Mouse (Mus musculus): ENCODE results near the gene Ell2. TPM values are rescaled to one million over a fixed set of nuclear protein-coding genes. Genes with fewer than 3 reads are reported as not detected.
"Not testable (repeated sequence)": the region's sequence is repeated elsewhere in the genome, so short reads cannot be mapped to it uniquely, and the experiment has no call there.

The Ell2 gene
- 10 to 100 TPM; 19.9 to 22.7 TPM for total RNA-seq (2021)
- long read RNA-seq, experiment 1, full-length matches to known transcripts: 5 of 18 reads
- long read RNA-seq, experiment 1, partial matches to known transcripts: 1 of 18 reads
- long read RNA-seq, experiment 1, other reads (novel, unspliced or antisense): 12 of 18 reads
- long read RNA-seq, experiment 2, full-length matches to known transcripts: 1 of 10 reads
- long read RNA-seq, experiment 2, partial matches to known transcripts: 0 of 10 reads
- long read RNA-seq, experiment 2, other reads (novel, unspliced or antisense): 9 of 10 reads

DNA sequence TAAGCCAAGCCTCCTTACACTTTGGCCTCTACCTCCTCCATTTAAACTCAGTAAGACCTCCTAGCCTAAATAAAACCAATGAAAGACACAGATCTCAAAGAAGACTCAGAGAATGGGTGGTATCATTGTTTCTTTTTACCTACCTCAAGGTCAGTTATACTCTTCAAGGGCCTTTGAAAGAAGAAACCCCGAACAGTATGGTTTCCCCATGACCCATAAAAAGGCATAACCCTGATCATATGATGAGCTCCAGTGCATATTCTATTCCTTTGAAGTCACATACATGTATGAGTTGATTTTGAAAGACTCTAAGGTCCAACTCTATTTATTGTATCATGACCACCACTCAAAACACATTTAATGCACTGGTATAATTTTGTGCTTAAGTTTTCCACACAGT is at the start of gene Ell2:
TSS of gene Ell2 (plus strand) at position 301 of the 400 bp plus-strand sequence.
- DNase-seq: no peak

DNA sequence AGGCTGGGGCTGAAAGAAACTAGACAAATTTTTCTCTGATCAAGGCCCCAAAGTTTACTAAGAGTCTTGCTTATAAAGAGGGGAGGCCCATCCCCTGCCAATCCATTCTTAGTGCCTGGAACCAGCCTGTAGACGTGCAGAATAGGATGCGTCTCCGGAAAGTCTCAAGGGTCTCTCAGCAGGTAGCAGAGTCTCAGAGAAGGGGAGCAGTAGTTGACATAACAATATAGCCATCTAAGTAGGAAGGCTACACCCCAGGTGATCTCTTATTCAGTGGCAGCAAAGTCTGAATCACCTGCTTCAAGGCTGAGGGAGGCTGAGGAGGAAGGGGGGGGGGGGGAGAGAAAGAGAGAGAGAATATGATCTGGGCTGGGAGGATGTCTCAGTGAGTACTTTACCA is 21.1 kb upstream of the Ell2 start:
- no peak for DNase-seq

DNA sequence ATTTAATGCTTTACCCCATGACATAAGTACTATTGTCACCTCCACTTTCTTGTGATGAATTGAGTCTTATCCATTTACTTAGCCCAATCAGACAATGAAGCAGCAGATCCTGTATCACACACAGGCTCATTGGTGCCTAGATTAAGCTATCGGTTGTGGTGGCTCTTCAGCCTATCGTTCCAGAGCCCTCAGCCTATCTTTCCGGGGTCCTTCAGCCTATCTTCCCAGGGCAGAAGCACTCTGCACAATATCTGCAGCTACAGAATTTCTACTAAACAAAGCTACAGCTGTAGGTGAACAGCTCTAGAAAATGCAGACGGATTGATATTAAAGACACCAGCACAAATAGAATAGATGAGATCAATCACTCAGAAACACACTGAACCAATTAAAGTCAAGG is 19.6 kb upstream of the Ell2 start:
- no peak for DNase-seq

DNA sequence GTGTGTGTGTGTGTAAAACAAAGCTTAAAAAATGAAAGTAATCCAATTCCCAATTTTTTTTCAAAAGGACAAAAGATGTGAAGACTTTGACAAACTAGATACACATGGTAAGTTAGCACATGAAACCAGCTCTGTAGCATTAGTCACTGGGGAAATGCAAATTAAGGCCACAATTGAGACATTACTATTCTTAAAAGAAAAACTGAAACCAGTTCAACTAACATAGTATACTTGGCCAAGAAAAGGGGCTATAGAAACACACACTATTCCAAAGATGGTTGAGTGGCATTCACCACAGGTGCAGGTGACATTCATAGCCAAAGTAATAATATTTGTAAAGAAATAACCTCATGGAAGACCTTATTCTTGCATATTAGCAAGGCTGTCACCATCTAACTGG is 14.9 kb upstream of the Ell2 start:
- DNase-seq: no peak

DNA sequence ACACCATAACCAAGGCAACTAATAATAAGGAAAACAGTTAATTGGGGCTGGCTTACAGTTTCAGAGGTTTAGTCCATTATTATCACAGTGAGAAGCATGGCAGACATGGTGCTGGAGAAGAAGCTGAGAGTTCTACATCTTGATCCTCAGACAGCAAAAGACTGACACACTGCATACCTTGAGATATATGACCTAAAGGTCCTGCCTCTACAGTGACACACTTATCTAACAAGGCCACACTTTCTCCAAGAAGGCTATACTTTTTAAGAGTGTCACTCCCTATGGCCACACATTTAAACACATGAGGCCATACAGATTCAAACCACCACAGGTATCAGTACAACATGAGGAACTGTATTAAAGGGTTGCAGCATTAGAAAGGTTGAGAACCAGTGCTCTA is 13.5 kb upstream of the Ell2 start:
- DNase-seq: no peak

DNA sequence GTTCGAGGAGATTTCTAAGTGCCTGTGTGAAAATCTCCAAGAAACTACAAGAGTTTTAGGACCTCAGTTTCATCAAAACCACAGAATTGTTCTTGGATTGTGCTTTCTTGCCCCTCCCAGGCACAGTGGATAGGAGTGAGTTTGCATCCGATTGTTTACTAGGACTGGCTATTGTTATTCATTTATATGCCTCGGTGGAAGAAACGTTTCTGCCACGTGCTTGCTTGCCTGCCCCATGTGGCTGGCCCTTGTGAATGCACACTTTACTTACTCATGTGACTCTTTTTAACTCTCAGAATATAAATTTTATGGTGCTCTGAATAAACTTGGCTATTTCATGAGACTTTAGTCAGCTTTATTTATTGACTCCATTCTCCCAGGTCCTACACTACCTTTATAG is 3.7 kb upstream of the Ell2 start:
- DNase-seq: no peak

DNA sequence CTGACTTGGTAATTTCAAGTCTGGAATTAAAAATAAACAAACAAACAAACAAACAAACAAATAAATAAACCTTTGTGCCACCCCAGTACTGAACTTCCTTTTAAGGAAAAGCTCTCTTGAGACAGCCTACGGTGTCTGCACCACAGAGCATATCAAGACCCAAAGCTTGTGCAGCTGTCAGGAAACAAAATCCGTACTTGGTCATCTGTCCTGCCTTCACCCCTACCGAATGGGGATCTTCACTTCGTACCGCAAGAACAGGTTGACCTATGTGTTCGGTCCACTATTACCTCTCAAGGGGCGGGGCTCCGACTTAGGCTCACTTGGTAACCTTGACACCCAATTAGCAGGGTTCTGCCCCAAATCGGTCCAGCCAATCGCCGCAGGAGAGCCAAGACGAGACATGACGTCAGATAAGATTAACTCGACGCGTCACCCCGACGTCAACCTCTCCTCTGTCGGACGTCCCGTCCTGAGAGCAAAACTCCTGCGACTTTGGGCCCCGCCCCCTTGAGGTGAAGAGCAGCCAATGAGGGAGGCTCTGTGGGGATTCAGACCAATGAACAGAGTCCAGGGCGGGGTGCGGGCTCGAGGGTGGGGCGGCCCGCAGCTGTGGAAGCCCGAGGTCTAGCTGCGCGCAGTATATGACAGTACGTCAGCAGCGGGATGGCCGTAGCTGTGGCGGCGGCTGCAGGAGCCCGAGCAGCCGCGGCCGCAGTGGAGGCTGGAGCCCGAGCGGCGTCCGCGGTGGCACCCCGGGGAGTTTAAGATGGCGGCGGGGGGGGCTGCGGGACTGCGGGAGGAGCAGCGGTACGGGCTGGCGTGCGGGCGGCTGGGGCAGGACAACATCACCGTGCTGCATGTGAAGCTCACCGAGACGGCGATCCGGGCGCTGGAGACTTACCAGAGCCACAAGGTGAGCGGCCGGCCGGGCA is 592 bp downstream of the Ell2 start:
- DNase-seq: peak; percentile 87

DNA sequence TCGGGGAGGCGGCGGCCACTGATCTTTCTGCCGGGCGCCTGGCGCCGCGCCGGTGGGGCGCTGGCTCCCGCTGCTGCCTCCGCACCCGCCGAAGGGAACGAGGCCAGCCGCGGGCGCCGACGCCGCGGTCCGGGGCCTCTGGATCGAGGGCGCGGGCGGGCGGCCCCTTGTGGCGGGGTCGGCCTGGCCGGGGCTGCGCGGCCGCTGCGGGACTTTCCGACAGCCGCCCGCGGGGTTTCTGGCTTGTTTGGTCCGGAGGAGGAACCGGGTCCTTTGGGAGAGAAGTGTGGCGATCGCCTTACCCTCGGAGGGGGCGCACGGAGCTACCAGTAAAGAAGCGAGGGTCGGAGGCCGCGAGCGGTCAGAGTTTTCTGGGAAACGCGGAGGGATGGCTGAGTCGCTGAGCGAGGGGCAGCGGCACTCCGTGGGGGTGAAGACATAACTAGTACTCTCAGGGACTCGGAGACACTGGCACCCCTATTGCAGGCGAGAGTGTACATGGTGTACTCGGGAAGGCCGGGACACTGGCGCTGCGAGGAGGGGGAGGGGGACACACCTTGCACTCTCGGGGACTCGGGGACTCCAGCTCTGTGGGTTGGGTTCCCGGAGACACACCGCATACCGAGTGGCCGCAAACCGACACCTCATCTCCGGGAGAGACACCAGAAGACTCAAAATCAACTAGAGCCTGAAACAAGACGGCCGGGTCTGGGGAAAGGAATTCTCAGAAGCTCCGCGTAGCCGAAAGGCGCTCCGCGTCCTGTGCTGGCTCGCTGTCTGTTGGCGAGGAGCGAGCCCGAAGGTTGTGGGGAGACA is 1.5 kb downstream of the Ell2 start:
- DNase-seq: peak; percentile 70

DNA sequence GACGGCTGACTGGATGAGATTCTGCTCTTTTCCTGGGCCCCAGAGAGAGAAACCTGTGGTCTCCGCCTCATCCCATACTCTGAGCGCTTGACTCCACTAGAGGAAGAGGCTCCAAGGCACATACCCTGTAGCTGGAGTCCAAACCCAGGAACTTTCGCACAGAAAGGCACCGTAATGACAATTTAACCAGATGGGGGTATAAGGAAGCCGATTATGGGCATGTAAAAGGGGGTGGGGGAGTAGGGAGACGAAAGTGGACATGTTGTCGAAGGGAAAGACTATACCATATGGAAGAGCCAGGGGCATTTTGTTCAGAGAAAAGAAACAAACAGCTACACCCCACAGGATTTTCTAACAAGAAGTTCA is 2.1 kb downstream of the Ell2 start:
- no peak for DNase-seq

DNA sequence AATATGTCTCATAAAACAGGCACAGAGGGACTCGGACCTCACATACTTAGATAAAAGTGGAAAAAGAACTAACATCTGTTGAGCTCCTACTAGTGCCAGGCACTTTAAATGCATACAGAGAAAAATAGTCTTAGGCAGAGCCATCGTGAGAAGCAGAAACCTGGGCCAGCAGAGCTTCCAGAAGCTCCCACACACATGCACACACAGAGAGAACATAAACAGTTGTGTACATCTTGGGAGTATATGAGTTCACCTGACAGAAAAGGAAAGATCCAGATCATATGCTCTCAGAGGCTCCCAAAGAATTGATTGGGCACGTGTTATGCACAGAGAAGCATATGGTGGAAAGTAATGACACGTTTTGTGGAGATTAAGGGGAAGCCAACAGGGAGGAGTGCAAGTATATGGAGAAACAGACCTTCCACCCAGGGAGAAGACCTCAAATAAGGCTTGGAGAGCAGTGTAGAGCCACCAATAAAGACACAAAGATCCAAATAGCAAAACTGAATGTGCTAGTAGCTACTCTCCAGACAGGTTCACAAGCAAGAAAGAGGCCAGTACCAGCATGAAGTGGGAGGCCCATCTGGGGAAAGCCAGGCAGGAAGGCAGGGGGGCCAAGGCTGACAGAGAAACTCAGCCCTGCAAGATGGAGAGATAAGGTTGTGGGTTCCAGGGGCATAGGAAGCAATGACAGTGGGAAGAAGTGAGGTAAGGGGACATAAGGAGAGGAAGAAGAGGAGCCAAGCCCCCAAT is 2.6 kb downstream of the Ell2 start:
- DNase-seq: no peak

DNA sequence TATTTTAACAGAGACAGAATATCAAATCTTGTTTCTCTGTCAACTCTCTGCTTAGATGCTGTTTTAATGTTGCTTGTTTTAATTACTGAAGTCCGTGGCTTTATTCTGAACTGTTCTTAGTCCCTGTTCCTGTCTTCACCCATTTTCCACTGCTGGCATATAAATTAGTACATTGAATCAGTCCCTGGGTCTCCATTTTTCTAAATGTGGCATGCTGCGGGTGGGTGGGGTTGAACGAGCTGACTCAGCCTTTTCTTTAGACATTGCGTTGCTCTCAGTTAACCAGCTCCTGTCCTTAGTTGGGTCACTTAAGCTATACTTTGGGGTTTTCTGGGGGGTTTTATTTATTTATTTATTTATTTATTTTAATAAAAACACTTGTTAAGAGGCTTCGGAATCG is 3.6 kb downstream of the Ell2 start:
- DNase-seq: no peak

DNA sequence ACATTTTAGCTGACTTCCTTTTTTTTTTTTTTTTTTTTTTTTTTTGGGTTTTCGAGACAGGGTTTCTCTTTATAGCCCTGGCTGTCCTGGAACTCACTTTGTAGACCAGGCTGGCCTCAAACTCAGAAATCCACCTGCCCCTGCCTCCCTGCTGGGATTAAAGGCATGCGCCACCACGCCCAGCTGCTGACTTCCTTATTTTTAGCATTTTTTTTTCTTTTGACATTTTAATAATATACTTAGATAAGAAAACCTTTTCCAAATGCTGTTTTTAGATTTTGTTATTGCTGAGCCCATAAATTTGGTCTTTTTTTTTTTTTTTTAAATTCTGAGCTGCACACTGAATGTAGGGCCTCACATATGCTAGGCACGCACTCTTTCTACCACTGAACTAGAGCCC is 5.0 kb downstream of the Ell2 start:
- not testable (repeated sequence) for DNase-seq

DNA sequence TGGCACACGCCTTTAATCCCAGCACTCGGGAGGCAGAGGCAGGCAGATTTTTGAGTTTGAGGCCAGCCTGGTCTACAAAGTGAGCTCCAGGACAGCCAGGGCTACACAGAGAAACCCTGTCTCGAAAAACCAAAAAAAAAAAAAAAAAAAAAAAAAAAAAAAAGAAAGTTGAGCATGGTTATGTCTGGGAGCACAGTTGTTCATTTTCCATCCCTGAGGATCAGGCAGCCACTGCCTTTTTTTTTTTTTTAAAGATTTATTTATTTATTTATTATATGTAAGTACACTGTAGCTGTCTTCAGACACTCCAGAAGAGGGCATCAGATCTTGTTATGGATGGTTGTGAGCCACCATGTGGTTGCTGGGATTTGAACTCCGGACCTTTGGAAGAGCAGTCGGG is 6.0 kb downstream of the Ell2 start:
- not testable (repeated sequence) for DNase-seq

DNA sequence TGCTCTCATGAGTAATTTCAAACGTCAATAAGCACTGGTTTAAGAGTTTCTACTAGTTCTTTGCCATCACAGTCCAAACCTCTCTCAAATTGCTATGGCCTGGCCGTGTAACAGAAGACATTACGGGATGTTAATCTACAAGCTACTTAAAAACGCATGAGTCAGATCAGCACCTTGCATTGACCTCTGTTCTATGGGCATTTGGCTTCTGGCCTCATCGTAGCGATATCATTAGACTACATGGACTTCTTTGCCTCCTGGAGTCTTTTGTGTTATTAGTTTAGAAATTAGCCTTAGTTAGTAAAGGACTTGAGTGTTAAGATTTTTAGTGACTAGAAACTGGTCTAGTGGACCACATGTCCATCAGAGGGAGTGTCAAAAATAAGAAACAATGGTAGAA is 7.8 kb downstream of the Ell2 start:
- no peak for DNase-seq

DNA sequence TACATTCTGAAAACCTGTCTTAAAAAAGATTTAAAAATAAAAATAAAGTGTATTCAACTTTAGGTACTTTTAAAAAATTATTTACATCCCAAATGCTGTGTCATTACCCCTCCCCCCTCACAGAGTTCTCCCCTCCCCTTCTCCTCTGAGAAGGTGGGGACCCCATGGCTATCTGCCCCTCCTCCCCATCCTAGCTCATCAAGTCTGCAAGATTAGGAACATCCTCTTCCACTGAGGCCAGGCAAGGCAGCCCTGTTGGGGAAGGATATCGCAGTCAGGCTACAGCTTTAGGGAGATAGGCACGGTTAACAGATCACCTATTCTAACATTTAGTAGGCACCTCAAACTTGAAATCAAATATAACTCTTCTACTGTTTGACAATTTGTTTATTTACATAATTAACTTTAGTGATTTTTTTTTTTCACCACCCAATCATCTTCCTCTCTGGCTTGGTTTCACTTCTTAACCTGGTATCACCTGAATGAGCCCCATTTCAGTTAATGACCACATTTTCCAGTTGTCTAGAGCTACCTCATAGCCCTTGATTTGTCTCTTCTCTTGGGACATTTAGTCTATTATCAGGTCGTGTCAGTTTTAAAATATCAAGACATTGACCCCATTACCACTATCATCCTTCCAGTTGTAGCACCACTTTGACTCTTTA is 11.2 kb downstream of the Ell2 start:
- DNase-seq: no peak

DNA sequence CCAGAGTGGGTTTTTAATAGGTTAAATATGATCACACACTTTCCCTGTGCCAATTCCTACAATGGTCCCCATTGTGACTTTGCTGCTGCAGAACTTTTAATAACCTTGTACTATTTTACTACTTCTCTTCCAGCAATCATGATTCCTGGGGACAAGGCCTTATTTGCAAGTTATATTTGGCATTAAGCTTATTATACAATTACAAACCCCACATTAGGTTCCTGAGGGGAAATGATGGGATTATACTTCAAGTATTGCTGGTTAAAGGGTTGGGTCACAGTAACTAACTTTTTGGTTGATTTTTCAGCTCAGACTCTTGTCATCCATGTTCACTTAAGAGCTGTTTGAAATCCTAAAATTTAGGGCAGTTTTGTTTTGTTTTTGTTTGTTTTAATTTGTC is 11.8 kb downstream of the Ell2 start:
- DNase-seq: no peak

DNA sequence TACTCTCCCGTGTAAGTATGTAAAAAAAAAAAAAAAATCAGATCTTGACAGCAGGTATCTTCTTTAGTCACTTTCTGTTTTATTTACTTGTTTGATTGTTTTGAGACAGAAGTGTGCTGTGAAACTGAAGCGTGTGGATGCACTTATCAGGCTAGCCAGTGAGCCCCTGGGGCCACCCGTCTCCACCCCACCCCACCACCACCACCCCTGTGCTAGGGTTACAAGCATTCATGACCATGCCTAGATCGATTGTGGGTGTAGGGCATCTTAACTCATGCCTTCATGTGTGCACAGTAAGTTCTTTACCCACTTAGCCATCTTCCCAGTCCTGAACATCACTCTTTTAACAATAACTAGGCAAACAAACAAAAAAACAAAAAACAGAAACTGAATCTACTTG is 13.1 kb downstream of the Ell2 start:
- no peak for DNase-seq

DNA sequence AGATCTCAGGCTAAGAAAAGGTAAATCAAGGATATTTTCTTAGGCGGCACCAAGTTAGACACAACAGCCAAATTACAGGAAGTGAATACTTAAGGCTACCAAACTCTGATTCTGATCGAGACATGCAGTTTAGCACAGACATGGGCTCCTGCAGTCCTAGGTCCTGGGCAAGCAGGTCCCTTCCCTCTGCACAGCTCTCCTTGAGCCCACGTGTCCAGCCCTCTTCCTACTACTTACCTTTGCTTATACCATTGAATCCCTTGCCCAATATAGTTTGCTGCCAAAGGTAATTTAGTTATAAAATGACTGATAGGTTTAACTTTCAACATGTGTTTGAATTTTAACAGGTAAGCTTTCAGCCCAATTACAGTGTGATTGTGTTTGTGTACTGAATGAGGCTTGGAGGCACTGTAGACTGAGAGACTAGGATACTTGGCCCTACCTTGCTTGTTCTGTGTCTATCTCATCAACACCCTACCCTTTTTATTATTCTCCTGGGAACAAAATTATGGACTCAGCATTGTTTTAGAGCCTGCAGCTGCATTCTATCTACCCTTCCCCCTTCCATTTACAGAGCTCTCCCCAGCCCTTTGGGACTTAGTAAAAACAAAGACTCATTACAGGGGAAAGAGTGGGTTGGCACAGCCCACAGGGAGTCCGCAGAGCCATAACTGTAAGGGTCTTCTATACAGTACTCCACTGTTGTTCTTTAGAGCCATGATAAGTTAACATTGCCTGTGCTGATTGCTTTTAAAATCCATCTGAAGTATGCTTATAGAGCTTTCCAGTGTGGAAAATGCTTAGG is 20.2 kb downstream of the Ell2 start:
- no peak for DNase-seq

DNA sequence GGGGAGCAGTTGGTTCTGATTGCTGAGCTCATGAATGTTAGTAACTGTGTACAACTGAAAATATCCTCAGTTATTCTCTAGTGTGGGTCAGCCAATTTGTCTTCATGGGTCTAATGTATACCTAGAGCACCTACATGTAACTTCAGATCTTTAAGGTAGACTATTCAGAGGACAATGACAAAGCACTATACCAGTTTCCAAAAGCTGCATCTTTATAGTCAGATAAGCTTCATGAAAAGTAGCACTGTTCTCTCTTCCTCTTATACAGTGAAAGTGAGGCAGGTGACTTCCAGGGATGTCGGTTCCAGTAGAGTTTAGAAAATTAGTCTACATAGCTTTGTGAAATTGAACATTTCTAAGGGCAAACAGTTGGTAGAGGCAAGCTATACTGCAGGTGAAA is 21.4 kb downstream of the Ell2 start:
- DNase-seq: no peak

DNA sequence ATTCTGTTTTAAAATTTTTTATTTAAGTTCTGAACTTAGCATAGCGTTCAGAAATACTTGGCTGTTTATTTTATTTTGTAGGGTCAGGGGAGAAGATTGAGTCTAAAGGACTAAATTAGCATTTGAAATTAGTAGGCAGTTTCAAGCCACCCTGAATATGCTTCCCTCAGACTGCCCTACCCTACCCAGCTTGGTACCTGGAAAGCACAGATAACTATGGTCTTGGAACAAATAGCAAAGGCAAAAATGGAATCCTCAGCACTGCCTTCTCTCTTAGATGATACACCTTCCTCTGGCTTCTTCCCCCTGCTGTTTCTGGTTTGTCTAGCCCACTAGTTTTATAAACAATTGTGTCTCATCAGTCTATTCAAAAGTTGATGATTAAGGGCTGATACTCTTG is 23.3 kb downstream of the Ell2 start:
- DNase-seq: no peak

DNA sequence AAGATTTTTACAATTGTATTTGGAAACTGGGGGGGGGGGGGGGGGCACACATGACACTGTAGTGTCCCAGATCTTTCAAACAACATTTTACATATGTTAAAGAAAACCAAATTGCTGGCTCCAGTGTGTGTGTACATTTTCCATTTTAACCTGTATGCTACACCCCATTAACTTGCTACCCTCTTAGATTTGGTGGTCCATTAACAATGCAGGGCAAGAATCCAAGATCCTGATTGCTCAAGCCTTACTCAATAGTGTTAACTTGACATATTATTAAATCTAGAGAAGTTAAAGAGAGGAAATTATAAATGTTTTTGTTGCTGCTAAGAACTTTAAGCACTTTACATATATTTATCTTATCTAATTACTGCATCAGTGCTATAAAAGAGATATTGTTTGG is 24.2 kb downstream of the Ell2 start:
- DNase-seq: no peak

Measured in gastrocnemius, postnatal 10 days (tissue).